Mouse (Mus musculus): ENCODE results near the gene Rin2.

Rin2 gene

DNA sequence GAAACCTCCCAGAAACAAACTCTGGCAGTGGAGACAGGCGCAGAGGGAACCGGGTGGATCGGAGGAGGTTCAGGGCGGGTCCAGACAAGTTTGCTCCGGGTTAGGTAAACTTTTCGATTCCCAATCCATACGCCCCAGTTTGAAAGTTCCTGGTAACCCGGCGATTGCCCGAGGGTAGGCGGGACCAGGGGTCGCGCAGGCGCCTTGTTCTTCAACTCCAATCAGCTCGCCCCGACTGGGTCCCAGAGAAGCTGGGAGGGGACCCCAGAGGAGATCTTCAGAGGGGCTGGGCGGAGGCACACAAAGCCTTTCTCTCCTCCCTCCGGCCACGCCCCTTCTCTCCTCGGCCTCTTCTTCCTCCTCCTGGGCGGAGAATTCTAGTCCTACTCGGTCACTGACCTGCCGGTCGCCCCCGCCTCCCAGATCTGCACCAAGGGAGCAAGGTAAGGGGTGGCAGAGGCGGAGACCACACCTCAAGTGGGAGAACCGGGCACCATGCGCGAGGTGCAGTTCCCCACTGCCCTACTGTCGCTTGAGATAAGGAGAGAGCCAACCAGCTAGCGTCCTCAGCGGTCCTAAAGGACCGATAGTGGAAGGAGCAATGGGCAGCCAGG is at the start of gene Rin2:
TSS of gene Rin2 (plus strand) at position 74 of the 614 bp plus-strand sequence.
- in situ Hi-C loops (cut with MboI): no loop called here

- in situ Hi-C loops (cut with MboI): no loop called here
Observed at GRCm38 (mm10) chr2:145631123-145631798, 43.8 kb upstream of the Rin2 start.

- in situ Hi-C loops (cut with MboI): no loop called here
Observed at GRCm38 (mm10) chr2:145631799-145632174, 43.2 kb upstream of the Rin2 start.

GRCm38 (mm10) chr2:145633811-145634210 is 41.2 kb upstream of the Rin2 start:
- in situ Hi-C loops (cut with MboI): no loop called here

DNA sequence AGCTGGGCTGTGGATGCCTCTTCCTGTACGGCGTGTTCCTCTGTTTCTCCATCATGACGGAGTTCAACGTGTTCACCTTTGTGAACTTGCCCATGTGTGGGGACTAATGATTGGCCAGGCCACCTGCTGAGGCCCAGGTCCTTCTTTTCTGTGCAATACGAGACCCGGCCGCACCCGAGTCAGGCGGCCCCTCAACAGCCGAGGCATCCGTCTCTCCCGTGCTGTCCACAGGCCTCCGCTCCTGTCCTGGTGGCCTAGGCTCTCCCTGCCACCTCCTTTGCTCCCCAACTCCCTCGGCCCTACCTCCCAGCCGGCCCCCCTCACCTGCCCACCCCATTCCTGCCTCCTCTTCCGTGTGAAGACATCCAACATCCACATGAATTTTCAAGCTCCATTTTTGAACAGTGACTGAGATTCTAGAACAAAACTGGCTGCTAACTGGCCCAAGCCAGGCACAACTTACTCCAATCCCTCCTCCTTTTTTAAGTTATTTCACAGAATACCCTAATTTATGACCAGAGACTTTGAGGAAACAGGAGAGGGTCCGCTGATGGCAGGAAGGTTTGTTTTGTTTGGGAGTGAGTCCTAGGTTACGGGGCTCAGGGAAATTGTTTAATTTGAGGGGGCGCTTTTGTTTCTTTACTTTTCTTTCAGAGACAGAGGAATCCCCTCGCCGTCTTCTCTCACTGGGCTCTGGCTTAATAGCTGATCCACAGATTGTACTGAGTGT is 34.6 kb upstream of the Rin2 start:
- in situ Hi-C loops (cut with MboI): no loop called here

DNA sequence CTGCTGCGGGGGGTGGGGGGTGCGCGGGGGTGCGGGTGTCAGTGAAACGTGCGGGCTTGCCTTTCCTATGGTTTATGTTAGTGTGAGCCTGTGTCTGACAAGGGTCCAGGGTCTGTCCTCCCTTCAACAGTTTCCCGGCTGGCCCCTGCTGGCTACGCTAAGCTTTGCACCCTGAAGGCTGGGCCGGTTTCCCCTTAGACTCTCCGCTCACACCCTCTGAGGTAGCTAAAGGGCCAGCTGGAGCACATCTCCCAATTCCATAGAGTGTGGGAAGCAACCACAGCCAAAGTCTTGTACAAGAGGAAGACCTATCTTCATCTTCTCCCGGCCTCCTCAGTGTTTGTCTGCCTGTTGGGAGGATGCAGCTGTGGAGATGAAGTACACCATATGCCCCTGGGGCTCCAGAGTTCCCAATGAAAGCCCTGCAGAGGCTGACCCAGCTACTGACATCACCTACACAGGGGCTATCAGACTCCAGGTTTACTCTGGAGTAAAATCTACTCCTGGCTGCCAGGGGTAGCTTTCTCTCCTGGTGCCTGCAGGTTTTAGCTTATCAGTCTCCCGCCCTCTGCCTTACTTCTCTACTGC is 19.5 kb upstream of the Rin2 start:
- in situ Hi-C loops (cut with MboI): no loop called here

- in situ Hi-C loops (cut with MboI): no loop called here
Observed at GRCm38 (mm10) chr2:145656121-145656520, 18.9 kb upstream of the Rin2 start.

- in situ Hi-C loops (cut with MboI): no loop called here
Observed at GRCm38 (mm10) chr2:145656716-145657115, 18.3 kb upstream of the Rin2 start.

DNA sequence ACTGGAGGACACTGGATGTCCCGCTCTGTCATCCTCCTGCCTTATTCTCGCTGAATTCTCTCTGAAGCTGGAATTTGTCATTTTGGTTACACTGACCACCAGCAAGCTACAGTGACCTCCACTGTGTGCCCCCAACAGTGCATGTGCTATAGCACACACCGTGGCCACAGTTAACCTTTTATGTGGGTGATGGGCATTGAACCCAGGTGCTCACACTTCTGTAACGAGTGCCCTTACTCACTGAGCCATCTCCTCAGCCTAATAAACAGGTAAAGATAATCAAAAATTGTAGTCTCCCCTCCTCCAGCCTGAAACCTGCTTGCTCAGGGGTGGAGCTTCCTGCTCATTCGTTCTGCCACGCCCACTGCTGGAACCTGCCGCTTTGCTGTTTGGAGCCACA is 13.8 kb upstream of the Rin2 start:
- in situ Hi-C loops (cut with MboI): no loop called here

GRCm38 (mm10) chr2:145663899-145664298 is 11.1 kb upstream of the Rin2 start:
- in situ Hi-C loops (cut with MboI): no loop called here

GRCm38 (mm10) chr2:145664311-145664710 is 10.7 kb upstream of the Rin2 start:
- in situ Hi-C loops (cut with MboI): no loop called here

DNA sequence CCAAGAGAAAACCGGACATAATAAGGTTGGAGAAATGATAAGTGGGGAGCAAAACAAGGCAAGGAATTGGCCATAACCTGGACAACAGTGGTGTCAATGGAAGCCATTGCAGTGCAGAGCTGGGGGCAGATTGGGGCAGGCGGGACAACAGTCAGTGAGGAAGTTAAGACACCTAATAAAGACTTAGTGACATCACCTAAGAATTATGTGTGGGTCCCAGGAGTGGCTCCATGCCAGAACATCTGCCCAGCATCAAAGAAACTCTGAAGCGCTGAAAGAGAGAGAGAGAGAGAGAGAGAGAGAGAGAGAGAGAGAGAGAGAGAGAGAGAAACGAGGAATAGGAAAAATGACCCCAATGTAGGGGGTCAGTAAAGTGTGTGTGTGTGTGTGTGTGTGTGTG is 6.9 kb upstream of the Rin2 start:
- in situ Hi-C loops (cut with MboI): no loop called here

DNA sequence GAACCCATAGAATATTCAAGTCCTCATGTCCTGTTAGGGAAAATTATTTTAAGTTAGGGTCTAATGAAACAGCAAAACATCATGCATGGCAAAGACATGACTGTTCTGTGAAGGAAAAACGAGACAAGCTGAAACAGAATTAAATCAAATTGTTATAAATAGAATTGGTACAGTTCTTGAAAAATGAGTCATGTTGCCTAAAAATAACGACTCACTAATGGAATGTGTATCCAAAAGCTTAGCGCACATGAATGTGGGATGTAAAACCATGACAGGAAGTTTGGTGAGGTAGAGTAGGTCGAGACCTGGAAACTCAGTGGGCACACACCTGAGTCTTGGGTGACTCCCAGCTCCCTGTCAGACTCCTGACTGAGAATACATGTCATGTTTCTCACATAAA is 4.9 kb upstream of the Rin2 start:
- in situ Hi-C loops (cut with MboI): no loop called here

GRCm38 (mm10) chr2:145674496-145675141 is 396 bp upstream of the Rin2 start:
- in situ Hi-C loops (cut with MboI): no loop called here

DNA sequence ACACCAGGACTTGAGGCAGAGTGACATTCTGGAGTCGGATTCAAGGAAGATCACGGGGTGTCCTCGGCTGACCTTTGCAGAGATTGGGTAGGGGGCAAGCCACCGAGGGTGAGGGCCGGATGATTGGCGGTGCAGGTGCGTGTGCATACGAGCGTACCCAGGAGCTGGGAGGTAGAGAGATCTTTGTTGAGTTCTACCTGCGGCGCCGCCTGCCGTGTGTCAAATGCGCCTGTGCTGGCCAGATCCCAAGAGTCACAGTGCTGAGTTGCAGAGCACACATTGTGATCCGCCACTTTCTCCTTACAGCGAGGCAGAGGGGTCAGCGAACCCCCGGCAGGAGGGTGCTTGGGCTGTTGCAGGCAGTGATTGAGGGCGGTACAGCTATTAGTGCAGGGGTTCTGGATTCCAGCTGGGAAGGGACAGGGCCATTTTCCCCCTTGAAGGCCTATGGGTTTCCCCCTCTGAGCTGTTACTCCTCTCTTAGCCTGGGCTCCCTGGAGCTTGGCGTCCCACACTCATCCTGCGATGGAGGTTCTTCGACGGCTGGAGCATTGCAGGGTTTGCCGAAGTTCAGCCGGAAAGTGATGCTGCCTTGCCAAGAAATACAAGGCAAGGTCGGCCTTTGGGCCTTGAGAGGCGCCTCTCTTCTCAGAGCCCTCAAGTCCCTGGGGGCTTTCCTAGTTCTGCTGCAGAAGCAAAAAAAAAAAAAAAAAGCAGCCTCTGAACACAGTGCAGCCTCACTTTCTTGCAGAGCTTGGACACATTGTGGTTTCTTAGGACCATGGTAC is 935 bp downstream of the Rin2 start:
- in situ Hi-C loops (cut with MboI): no loop called here

- in situ Hi-C loops (cut with MboI): no loop called here
Observed at GRCm38 (mm10) chr2:145676544-145676925, 1.5 kb downstream of the Rin2 start.

DNA sequence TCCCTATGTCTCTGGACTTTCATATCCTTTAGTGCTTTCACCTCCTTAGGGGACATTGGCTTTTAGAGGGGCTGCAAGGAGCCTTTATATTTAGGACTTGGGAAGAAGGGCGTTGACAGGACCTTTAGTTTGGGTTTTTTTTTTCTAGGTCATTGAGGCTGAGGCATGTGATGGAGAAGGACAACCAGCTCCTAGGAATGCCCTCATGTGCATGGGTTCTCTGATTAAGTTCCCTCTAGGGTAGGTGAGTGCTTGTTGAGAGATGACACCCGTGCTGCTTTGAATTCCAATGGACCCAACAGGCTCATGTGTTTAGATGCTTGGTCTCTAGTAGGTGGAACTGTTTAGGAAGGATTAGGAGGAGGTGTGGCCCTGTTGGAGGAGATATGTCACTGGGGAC is 1.9 kb downstream of the Rin2 start:
- in situ Hi-C loops (cut with MboI): no loop called here

GRCm38 (mm10) chr2:145680141-145680540 is 5.1 kb downstream of the Rin2 start:
- in situ Hi-C loops (cut with MboI): no loop called here

DNA sequence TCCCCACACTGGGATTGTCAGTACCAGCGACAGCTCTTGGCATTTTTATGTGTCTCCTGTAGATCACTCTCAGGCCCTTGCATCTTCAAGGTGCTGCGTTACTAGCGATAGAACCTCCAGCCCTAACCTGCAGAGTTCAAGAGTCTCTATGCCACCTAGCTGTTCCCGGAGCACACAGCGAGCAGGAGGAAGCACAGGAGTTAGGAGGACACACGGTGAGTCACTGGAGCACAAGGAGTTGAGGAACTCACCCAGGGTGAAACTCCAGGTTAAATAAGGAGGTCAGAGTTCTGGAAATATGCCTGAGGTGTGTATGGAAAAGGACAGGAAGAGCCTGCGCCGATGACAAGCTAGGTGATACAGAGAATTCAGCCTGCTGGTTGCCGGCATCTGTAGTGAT is 5.7 kb downstream of the Rin2 start:
- in situ Hi-C loops (cut with MboI): no loop called here

DNA sequence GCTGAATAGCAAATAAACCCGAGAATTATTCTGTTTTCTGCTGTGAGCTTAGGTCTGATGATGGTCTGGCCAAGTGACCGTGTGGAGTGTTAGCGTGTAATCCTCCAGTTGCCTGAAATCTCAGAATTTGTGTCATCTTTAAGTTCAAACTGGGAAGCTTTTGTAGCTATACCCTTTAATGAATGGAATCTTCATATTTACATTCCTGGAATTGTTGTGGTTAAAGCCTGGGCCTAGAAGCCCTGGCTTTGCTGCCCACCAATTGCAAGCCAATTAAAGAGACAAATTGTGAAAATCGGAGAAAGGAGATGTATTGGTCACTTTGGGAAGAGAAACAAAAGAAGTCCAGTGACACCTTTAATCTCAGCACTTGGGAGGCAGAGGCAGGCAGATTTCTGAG is 6.6 kb downstream of the Rin2 start:
- in situ Hi-C loops (cut with MboI): no loop called here

- in situ Hi-C loops (cut with MboI): no loop called here
Observed at GRCm38 (mm10) chr2:145682924-145683323, 7.9 kb downstream of the Rin2 start.

DNA sequence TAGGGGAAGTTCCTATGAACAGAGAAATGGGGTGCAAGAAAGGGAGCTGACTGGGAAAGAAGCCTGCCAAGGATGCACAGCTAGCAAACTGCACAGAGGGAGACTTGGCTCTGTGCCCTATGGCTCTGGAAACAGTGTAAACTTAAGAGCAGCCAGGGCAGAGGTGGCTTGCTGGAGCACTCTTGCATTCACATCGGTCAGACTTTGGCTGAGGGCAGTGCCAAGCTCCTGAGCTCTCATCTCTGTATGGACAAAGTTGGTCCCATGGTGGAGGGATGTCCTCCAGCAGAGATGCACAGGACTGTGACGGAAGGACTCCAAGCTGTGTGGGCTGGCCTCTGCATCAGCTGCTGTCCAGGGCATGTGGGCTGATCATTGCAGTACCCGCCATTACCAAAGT is 8.5 kb downstream of the Rin2 start:
- in situ Hi-C loops (cut with MboI): no loop called here
